Mouse (Mus musculus): ENCODE data around the gene Plekha6. TPM values are rescaled to one million over a fixed set of nuclear protein-coding genes. Genes with fewer than 3 reads are reported as not detected.

Plekha6 gene
- polyA plus RNA-seq (2015; fragmentation: Nextera tagmentation; extraction: Ambion mirVana): 25.4 and 28.5 TPM in 2 replicates

GRCm38 (mm10) chr1:133163820-133164431 is at the start of gene Plekha6:
Gene Plekha6 (plus strand): TSS chr1:133164210.
- H3K36me3 ChIP-seq: no peaks in the 10 kb centered on the region
- WGBS: under 1% methylated on average over 59 of the region's 68 CpGs
- no peak within 1 kb of the TSS for H3K27ac ChIP-seq
- peaks cover 27% of the 10 kb centered on the region for H3K4me1 ChIP-seq (replicated peaks)
- no peaks in the 10 kb centered on the region for H3K9me3 ChIP-seq
- peak; percentile 70 for ATAC-seq
- peak within 1 kb of the TSS; percentile 97 for H3K4me2 ChIP-seq (replicated peaks)
- peak within 1 kb of the TSS; percentile 65 for H3K9ac ChIP-seq (replicated peaks)
- peak within 1 kb of the TSS; percentile 54 for H3K4me3 ChIP-seq (replicated peaks)
- H3K27me3 ChIP-seq: peaks cover 60% of the 10 kb centered on the region

GRCm38 (mm10) chr1:133116108-133116507 is 47.9 kb upstream of the Plekha6 start:
- Histone ChIP-seq H3K4me2 (replicated peaks) (no peak overlapping the region), H3K36me3 (no peaks in the 10 kb centered on the region), H3K9ac (replicated peaks) (no peak overlapping the region), H3K27ac (no peak overlapping the region), H3K4me1 (replicated peaks) (no peaks in the 10 kb centered on the region), H3K4me3 (replicated peaks) (no peak overlapping the region), H3K9me3 (no peaks in the 10 kb centered on the region), H3K27me3 (no peaks in the 10 kb centered on the region)
- 92% methylated on average over 4 of the region's 4 CpGs for WGBS
- no peak for ATAC-seq

- WGBS: 94% methylated on average over 5 of the region's 5 CpGs
- no peak for ATAC-seq
These were observed 45.9 kb upstream of the Plekha6 start for GRCm38 (mm10) chr1:133118127-133118526.

GRCm38 (mm10) chr1:133118844-133119243 is 45.2 kb upstream of the Plekha6 start:
- no peak for ATAC-seq
- H3K27ac ChIP-seq: no peak overlapping the region

More at GRCm38 (mm10) chr1:133118127-133118526, 45.9 kb upstream of the Plekha6 start:
- H3K4me3 ChIP-seq (replicated peaks): no peak overlapping the region
- H3K36me3 ChIP-seq: no peaks in the 10 kb centered on the region
- H3K27me3 ChIP-seq: no peaks in the 10 kb centered on the region
- H3K9ac ChIP-seq (replicated peaks): no peak overlapping the region
- no peaks in the 10 kb centered on the region for H3K4me1 ChIP-seq (replicated peaks)
- H3K9me3 ChIP-seq: no peaks in the 10 kb centered on the region
- no peak overlapping the region for H3K27ac ChIP-seq
- no peak overlapping the region for H3K4me2 ChIP-seq (replicated peaks)

GRCm38 (mm10) chr1:133119931-133120712 is 43.9 kb upstream of the Plekha6 start:
- ATAC-seq: no peak
- Histone ChIP-seq H3K4me3 (replicated peaks) (no peak overlapping the region), H3K36me3 (no peaks in the 10 kb centered on the region), H3K9ac (replicated peaks) (no peak overlapping the region), H3K4me1 (replicated peaks) (no peaks in the 10 kb centered on the region), H3K27me3 (no peaks in the 10 kb centered on the region), H3K9me3 (no peaks in the 10 kb centered on the region), H3K27ac (no peak overlapping the region), H3K4me2 (replicated peaks) (no peak overlapping the region)
- WGBS: 70% methylated on average over 7 of the region's 7 CpGs

More at GRCm38 (mm10) chr1:133118844-133119243, 45.2 kb upstream of the Plekha6 start:
- Histone ChIP-seq H3K4me3 (replicated peaks) (no peak overlapping the region), H3K36me3 (no peaks in the 10 kb centered on the region), H3K9ac (replicated peaks) (no peak overlapping the region), H3K9me3 (no peaks in the 10 kb centered on the region), H3K27me3 (no peaks in the 10 kb centered on the region), H3K4me2 (replicated peaks) (no peak overlapping the region), H3K4me1 (replicated peaks) (no peaks in the 10 kb centered on the region)
- WGBS: 81% methylated on average over 3 of the region's 3 CpGs

- Histone ChIP-seq H3K9me3 (no peaks in the 10 kb centered on the region), H3K9ac (replicated peaks) (no peak overlapping the region), H3K4me3 (replicated peaks) (no peak overlapping the region), H3K36me3 (no peaks in the 10 kb centered on the region), H3K27me3 (no peaks in the 10 kb centered on the region), H3K4me2 (replicated peaks) (no peak overlapping the region), H3K4me1 (replicated peaks) (no peaks in the 10 kb centered on the region), H3K27ac (no peak overlapping the region)
- no peak for ATAC-seq
- WGBS: 75% methylated on average over 6 of the region's 6 CpGs
These were observed 42.8 kb upstream of the Plekha6 start for GRCm38 (mm10) chr1:133121246-133121645.

GRCm38 (mm10) chr1:133124137-133124536 is 39.9 kb upstream of the Plekha6 start:
- 81% methylated on average over 6 of the region's 6 CpGs for WGBS

GRCm38 (mm10) chr1:133125640-133126364 is 38.2 kb upstream of the Plekha6 start:
- Histone ChIP-seq H3K9ac (replicated peaks) (no peak overlapping the region), H3K27ac (no peak overlapping the region), H3K4me3 (replicated peaks) (no peak overlapping the region), H3K36me3 (no peaks in the 10 kb centered on the region), H3K4me2 (replicated peaks) (no peak overlapping the region), H3K27me3 (no peaks in the 10 kb centered on the region), H3K9me3 (no peaks in the 10 kb centered on the region), H3K4me1 (replicated peaks) (peaks cover 13% of the 10 kb centered on the region)
- ATAC-seq: no peak
- 91% methylated on average over 9 of the region's 9 CpGs for WGBS

More at GRCm38 (mm10) chr1:133124137-133124536, 39.9 kb upstream of the Plekha6 start:
- Histone ChIP-seq H3K4me3 (replicated peaks) (no peak overlapping the region), H3K27me3 (no peaks in the 10 kb centered on the region), H3K4me1 (replicated peaks) (no peaks in the 10 kb centered on the region), H3K27ac (no peak overlapping the region), H3K9ac (replicated peaks) (no peak overlapping the region), H3K9me3 (no peaks in the 10 kb centered on the region), H3K36me3 (no peaks in the 10 kb centered on the region), H3K4me2 (replicated peaks) (no peak overlapping the region)
- ATAC-seq: no peak

- H3K4me1 ChIP-seq (replicated peaks): peaks cover 13% of the 10 kb centered on the region
- no peaks in the 10 kb centered on the region for H3K36me3 ChIP-seq
- H3K4me2 ChIP-seq (replicated peaks): no peak overlapping the region
- H3K27ac ChIP-seq: no peak overlapping the region
- WGBS: 57% methylated on average over 4 of the region's 4 CpGs
- no peak for ATAC-seq
- H3K27me3 ChIP-seq: no peaks in the 10 kb centered on the region
- no peak overlapping the region for H3K9ac ChIP-seq (replicated peaks)
- no peak overlapping the region for H3K4me3 ChIP-seq (replicated peaks)
- no peaks in the 10 kb centered on the region for H3K9me3 ChIP-seq
These were observed 37.7 kb upstream of the Plekha6 start for GRCm38 (mm10) chr1:133126365-133126740.

GRCm38 (mm10) chr1:133127328-133127727 is 36.7 kb upstream of the Plekha6 start:
- no peak for ATAC-seq
- H3K9ac ChIP-seq (replicated peaks): no peak overlapping the region
- no peaks in the 10 kb centered on the region for H3K36me3 ChIP-seq
- peaks cover 15% of the 10 kb centered on the region for H3K4me1 ChIP-seq (replicated peaks)
- H3K27me3 ChIP-seq: no peaks in the 10 kb centered on the region
- no peaks in the 10 kb centered on the region for H3K9me3 ChIP-seq
- WGBS: 53% methylated on average over 9 of the region's 9 CpGs
- H3K4me2 ChIP-seq (replicated peaks): no peak overlapping the region
- no peak overlapping the region for H3K27ac ChIP-seq
- no peak overlapping the region for H3K4me3 ChIP-seq (replicated peaks)

- WGBS: 13% methylated on average over 16 of the region's 16 CpGs
- H3K9me3 ChIP-seq: no peaks in the 10 kb centered on the region
- no peaks in the 10 kb centered on the region; the same call in 1 of the 2 replicates for H3K36me3 ChIP-seq
- ATAC-seq: no peak
- H3K4me1 ChIP-seq (replicated peaks): peaks cover 39% of the 10 kb centered on the region
- H3K27me3 ChIP-seq: no peaks in the 10 kb centered on the region
- H3K4me2 ChIP-seq (replicated peaks): peak overlapping the region; percentile 5
- H3K27ac ChIP-seq: peak overlapping the region; percentile 95
- H3K4me3 ChIP-seq (replicated peaks): no peak overlapping the region
- no peak overlapping the region for H3K9ac ChIP-seq (replicated peaks)
These were observed 34.4 kb upstream of the Plekha6 start for GRCm38 (mm10) chr1:133129471-133130221.
